Mouse (Mus musculus): Measurements from ENCODE around the gene Cbx1. TPM values are rescaled to one million over a fixed set of nuclear protein-coding genes. Genes with fewer than 3 reads are reported as not detected.

Cbx1 gene
- polyA plus RNA-seq, 1 experiment from 2014 or later: 99.7 TPM

- DNase-seq (ENCODE audit: low spot score) (no peak), ATAC-seq (no peak)
- Histone ChIP-seq H3K9ac (ENCODE audit: low read length) (no peak overlapping the region), H3K4me3 (ENCODE audit: low read depth, low read length) (no peak overlapping the region), H3K4me1 (ENCODE audit: control insufficient read depth, insufficient read depth, low read length) (no peaks in the 10 kb centered on the region), H3K9me3 (replicated peaks; ENCODE audit: control insufficient read depth, low read length) (no peaks in the 10 kb centered on the region), H3K27me3 (replicated peaks; ENCODE audit: control insufficient read depth, insufficient read depth, low read length) (no peaks in the 10 kb centered on the region), H3K4me2 (ENCODE audit: low read length) (no peak overlapping the region), H3K36me3 (ENCODE audit: control insufficient read depth, insufficient read depth, low read length) (peaks cover 96% of the 10 kb centered on the region), H3K27ac (ENCODE audit: low read depth, low read length) (no peak overlapping the region)
- WGBS: 100% methylated on average over 2 of the region's 2 CpGs
Measured at GRCm38 (mm10) chr11:96815895-96816294, 27.0 kb downstream of the Cbx1 start.

DNA sequence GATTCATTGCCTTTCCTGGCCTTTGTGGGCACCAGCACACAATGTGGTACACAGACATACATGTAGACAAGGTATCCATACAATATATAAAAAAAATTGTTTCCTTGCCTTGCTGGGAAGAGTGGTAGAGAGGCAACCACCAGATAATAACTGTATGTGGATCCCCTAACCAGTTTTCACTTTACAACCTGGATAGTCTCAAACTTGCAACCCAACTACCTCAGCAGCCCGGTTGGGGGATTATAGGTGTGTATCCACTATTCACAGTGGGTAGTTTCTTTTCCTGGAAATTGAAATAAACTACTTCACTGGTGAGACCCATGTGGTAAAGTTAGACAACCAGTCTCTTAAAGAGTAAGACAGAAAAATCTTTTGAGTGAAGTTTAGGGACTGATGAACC, 27.6 kb downstream of the Cbx1 start:
- Histone ChIP-seq H3K9me3 (replicated peaks; ENCODE audit: control insufficient read depth, low read length) (no peaks in the 10 kb centered on the region), H3K27ac (ENCODE audit: low read depth, low read length) (no peak overlapping the region), H3K36me3 (ENCODE audit: control insufficient read depth, insufficient read depth, low read length) (peaks cover 96% of the 10 kb centered on the region), H3K4me2 (ENCODE audit: low read length) (no peak overlapping the region), H3K9ac (ENCODE audit: low read length) (no peak overlapping the region), H3K4me1 (ENCODE audit: control insufficient read depth, insufficient read depth, low read length) (no peaks in the 10 kb centered on the region), H3K4me3 (ENCODE audit: low read depth, low read length) (no peak overlapping the region), H3K27me3 (replicated peaks; ENCODE audit: control insufficient read depth, insufficient read depth, low read length) (no peaks in the 10 kb centered on the region)
- WGBS: 97% methylated on average over 1 of the region's 1 CpGs
- DNase-seq (ENCODE audit: low spot score) (no peak), ATAC-seq (no peak)

GRCm38 (mm10) chr11:96816979-96817378, 28.1 kb downstream of the Cbx1 start:
- Histone ChIP-seq H3K4me3 (ENCODE audit: low read depth, low read length) (no peak overlapping the region), H3K4me2 (ENCODE audit: low read length) (no peak overlapping the region), H3K4me1 (ENCODE audit: control insufficient read depth, insufficient read depth, low read length) (no peaks in the 10 kb centered on the region), H3K36me3 (ENCODE audit: control insufficient read depth, insufficient read depth, low read length) (peaks cover 96% of the 10 kb centered on the region), H3K9me3 (replicated peaks; ENCODE audit: control insufficient read depth, low read length) (no peaks in the 10 kb centered on the region), H3K27me3 (replicated peaks; ENCODE audit: control insufficient read depth, insufficient read depth, low read length) (no peaks in the 10 kb centered on the region), H3K27ac (ENCODE audit: low read depth, low read length) (no peak overlapping the region), H3K9ac (ENCODE audit: low read length) (no peak overlapping the region)
- WGBS: 53% methylated on average over 5 of the region's 5 CpGs
- no peak for DNase-seq (ENCODE audit: low spot score)
- no peak for ATAC-seq

GRCm38 (mm10) chr11:96818128-96818710, 29.3 kb downstream of the Cbx1 start:
- no peak overlapping the region for H3K27ac ChIP-seq (ENCODE audit: low read depth, low read length)
- no peaks in the 10 kb centered on the region for H3K27me3 ChIP-seq (replicated peaks; ENCODE audit: control insufficient read depth, insufficient read depth, low read length)
- no peak overlapping the region for H3K4me2 ChIP-seq (ENCODE audit: low read length)
- peaks cover 93% of the 10 kb centered on the region for H3K36me3 ChIP-seq (ENCODE audit: control insufficient read depth, insufficient read depth, low read length)
- no peak overlapping the region for H3K4me3 ChIP-seq (ENCODE audit: low read depth, low read length)
- no peak for DNase-seq (ENCODE audit: low spot score)
- 80% methylated on average over 8 of the region's 8 CpGs for WGBS
- no peak overlapping the region for H3K9ac ChIP-seq (ENCODE audit: low read length)
- no peak for ATAC-seq
- no peaks in the 10 kb centered on the region for H3K9me3 ChIP-seq (replicated peaks; ENCODE audit: control insufficient read depth, low read length)
- peaks cover under 1% of the 10 kb centered on the region for H3K4me1 ChIP-seq (ENCODE audit: control insufficient read depth, insufficient read depth, low read length)

DNA sequence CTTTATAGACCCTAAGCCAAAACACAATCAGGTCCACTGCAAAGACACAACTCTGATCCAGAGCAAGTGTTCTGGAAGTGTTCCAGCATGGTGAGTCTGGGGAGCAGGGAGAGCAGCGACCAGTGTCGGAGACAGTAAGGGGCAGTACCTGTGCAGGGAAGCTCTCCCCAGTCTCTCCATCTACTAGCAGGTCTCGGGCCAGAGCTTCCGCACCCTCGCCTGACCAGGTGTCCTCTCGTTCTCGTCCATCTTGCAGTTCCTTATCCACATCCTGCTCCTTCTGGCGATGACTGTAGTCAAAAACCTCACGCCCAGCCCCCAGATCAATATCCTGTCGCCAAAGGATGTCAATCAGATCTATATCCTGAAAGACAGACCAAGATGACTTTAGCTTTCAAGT, 33.0 kb downstream of the Cbx1 start:
- no peak overlapping the region for H3K4me3 ChIP-seq (ENCODE audit: low read depth, low read length)
- DNase-seq (ENCODE audit: low spot score) (no peak), ATAC-seq (no peak)
- H3K27ac ChIP-seq (ENCODE audit: low read depth, low read length): no peak overlapping the region
- H3K9me3 ChIP-seq (replicated peaks; ENCODE audit: control insufficient read depth, low read length): no peaks in the 10 kb centered on the region
- WGBS: 93% methylated on average over 10 of the region's 10 CpGs
- H3K4me2 ChIP-seq (ENCODE audit: low read length): no peak overlapping the region
- no peaks in the 10 kb centered on the region for H3K27me3 ChIP-seq (replicated peaks; ENCODE audit: control insufficient read depth, insufficient read depth, low read length)
- no peak overlapping the region for H3K9ac ChIP-seq (ENCODE audit: low read length)
- peaks cover 71% of the 10 kb centered on the region for H3K36me3 ChIP-seq (ENCODE audit: control insufficient read depth, insufficient read depth, low read length)
- peaks cover 32% of the 10 kb centered on the region for H3K4me1 ChIP-seq (ENCODE audit: control insufficient read depth, insufficient read depth, low read length)

DNA sequence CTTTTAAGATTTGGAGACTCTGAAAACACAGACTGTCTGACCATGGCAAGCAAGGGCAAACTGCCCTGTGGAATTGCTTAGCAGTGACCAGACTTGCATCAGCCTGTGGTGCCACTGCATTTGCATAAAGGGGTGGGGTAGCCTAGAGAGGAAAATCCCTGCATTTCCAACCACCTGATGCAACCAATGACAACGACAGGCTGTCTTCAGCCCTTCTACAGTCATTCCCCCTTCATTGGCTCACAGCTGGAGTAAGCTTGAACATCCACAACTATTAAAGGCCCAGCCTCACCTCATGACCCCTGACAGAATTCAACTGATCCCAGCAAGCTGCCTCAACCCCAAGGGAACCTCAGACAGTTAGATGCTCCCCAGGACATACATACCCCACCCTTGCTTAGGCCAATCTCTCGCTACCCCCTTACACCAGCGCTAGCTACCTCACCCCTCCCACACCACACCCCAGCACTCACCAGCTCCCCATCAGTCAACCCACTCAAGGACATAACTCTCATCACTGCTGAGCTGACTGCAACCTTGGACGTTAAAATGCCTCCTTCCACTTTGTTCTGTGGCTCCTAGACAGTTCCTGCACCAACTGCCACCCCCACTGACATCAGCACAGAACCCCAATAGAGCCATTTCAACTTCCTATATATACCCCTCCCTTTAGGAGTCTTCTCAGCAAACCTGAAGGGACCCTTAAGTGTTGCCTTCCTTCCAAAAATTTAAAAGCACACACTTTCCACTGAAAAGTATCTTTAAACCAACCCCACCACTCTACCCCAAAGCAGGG, 33.9 kb downstream of the Cbx1 start:
- Histone ChIP-seq H3K4me3 (ENCODE audit: low read depth, low read length) (peak overlapping the region; percentile 43), H3K4me1 (ENCODE audit: control insufficient read depth, insufficient read depth, low read length) (peaks cover 38% of the 10 kb centered on the region), H3K27ac (ENCODE audit: low read depth, low read length) (no peak overlapping the region), H3K27me3 (replicated peaks; ENCODE audit: control insufficient read depth, insufficient read depth, low read length) (no peaks in the 10 kb centered on the region), H3K36me3 (ENCODE audit: control insufficient read depth, insufficient read depth, low read length) (peaks cover 71% of the 10 kb centered on the region), H3K9ac (ENCODE audit: low read length) (peak overlapping the region; percentile 66), H3K4me2 (ENCODE audit: low read length) (peak overlapping the region; percentile 92), H3K9me3 (replicated peaks; ENCODE audit: control insufficient read depth, low read length) (no peaks in the 10 kb centered on the region)
- ATAC-seq (no peak), DNase-seq (ENCODE audit: low spot score) (no peak)
- 39% methylated on average over 4 of the region's 4 CpGs for WGBS

- DNase-seq (ENCODE audit: low spot score): no peak
- Histone ChIP-seq H3K9ac (ENCODE audit: low read length) (peak overlapping the region; percentile 66), H3K27ac (ENCODE audit: low read depth, low read length) (peak overlapping the region; percentile 86), H3K4me2 (ENCODE audit: low read length) (peak overlapping the region; percentile 92), H3K9me3 (replicated peaks; ENCODE audit: control insufficient read depth, low read length) (no peaks in the 10 kb centered on the region), H3K36me3 (ENCODE audit: control insufficient read depth, insufficient read depth, low read length) (peaks cover 68% of the 10 kb centered on the region), H3K4me1 (ENCODE audit: control insufficient read depth, insufficient read depth, low read length) (peaks cover 43% of the 10 kb centered on the region), H3K27me3 (replicated peaks; ENCODE audit: control insufficient read depth, insufficient read depth, low read length) (no peaks in the 10 kb centered on the region), H3K4me3 (ENCODE audit: low read depth, low read length) (peak overlapping the region; percentile 43)
- ATAC-seq: peak; percentile 22
- WGBS: 3% methylated on average over 12 of the region's 13 CpGs
Measured at GRCm38 (mm10) chr11:96823471-96823837, 34.5 kb downstream of the Cbx1 start.

GRCm38 (mm10) chr11:96823880-96824782, 35.2 kb downstream of the Cbx1 start:
- H3K4me3 ChIP-seq (ENCODE audit: low read depth, low read length): peak overlapping the region; percentile 43
- H3K4me1 ChIP-seq (ENCODE audit: control insufficient read depth, insufficient read depth, low read length): peaks cover 48% of the 10 kb centered on the region
- H3K27ac ChIP-seq (ENCODE audit: low read depth, low read length): peak overlapping the region; percentile 86
- DNase-seq (ENCODE audit: low spot score) (peak; percentile 96), ATAC-seq (peak; percentile 93)
- H3K36me3 ChIP-seq (ENCODE audit: control insufficient read depth, insufficient read depth, low read length): peaks cover 61% of the 10 kb centered on the region
- WGBS: under 1% methylated on average over 26 of the region's 26 CpGs
- peak overlapping the region; percentile 66 for H3K9ac ChIP-seq (ENCODE audit: low read length)
- no peaks in the 10 kb centered on the region for H3K27me3 ChIP-seq (replicated peaks; ENCODE audit: control insufficient read depth, insufficient read depth, low read length)
- no peaks in the 10 kb centered on the region for H3K9me3 ChIP-seq (replicated peaks; ENCODE audit: control insufficient read depth, low read length)
- H3K4me2 ChIP-seq (ENCODE audit: low read length): peak overlapping the region; percentile 92
